14 mouse cellular contexts compared by ENCODE assay signal in genomic region chr17:28033046-28033580, GRCm38 (mm10). TPM values are rescaled to one million over a fixed set of nuclear protein-coding genes. Genes with fewer than 3 reads are reported as not detected.
DNase-seq lines count a peak whose midpoint lies in the region; ATAC-seq lines count a peak whose summit lies in the region.
"Had no signal": no experiment of that assay in that cellular context is flagged by ENCODE, and none has a peak within 500 bp of the region (broad histone marks: within the 10 kb centered on the region; RNA-seq: fewer than 3 reads in every experiment).

No protein-coding gene starts in this region.

- no peaks in the 10 kb centered on the region for H3K9me3 ChIP-seq in lung, embryonic 16.5 days (ENCODE audit: control insufficient read depth, low read length)
- no peaks in the 10 kb centered on the region for H3K9me3 ChIP-seq in forebrain, embryonic 11.5 days (ENCODE audit: control insufficient read depth, low read length)
- H3K9me3 ChIP-seq in hindbrain, embryonic 14.5 days (ENCODE audit: control insufficient read depth, low read length) = no peaks in the 10 kb centered on the region
- no peaks in the 10 kb centered on the region for H3K9me3 ChIP-seq in neural tube, embryonic 15.5 days (replicated peaks)
- H3K9me3 ChIP-seq: embryonic facial prominence, embryonic 15.5 days; heart, embryonic 15.5 days had no signal

- H3K27me3 ChIP-seq in lung, embryonic 16.5 days (ENCODE audit: control insufficient read depth, insufficient read depth, low read depth, low read length) = no peaks in the 10 kb centered on the region
- H3K27me3 ChIP-seq in forebrain, embryonic 11.5 days (ENCODE audit: control insufficient read depth, insufficient read depth, low read length) = no peaks in the 10 kb centered on the region
- H3K27me3 ChIP-seq in hindbrain, embryonic 14.5 days (ENCODE audit: control insufficient read depth, insufficient read depth, low read length) = no peaks in the 10 kb centered on the region
- no peaks in the 10 kb centered on the region for H3K27me3 ChIP-seq in neural tube, embryonic 15.5 days (replicated peaks)
- H3K27me3 ChIP-seq: embryonic facial prominence, embryonic 15.5 days; heart, embryonic 15.5 days had no signal

- ATAC-seq in lung, embryonic 16.5 days (ENCODE audit: low read depth) = peak; percentile 10; the same call in 1 of the 2 replicates
- ATAC-seq in forebrain, embryonic 11.5 days (replicated peaks; ENCODE audit: low FRiP score) = no peak
- no peak for ATAC-seq in hindbrain, embryonic 14.5 days (ENCODE audit: low FRiP score)
- ATAC-seq in neural tube, embryonic 15.5 days (ENCODE audit: low FRiP score) = no peak
- ATAC-seq in monocyte, adult 5-6 weeks (replicated peaks; ENCODE audit: insufficient number of reproducible peaks, low FRiP score, low TSS enrichment, poor library complexity, severe bottlenecking) = no peak
- ATAC-seq: intestine, embryonic 16.5 days had no signal

- no peak for DNase-seq in lung, postnatal 10 days
- no peak for DNase-seq in forebrain, embryonic 11.5 days (ENCODE audit: low spot score)
- DNase-seq in hindbrain, embryonic 14.5 days (ENCODE audit: low spot score) = no peak
- DNase-seq in right cerebral cortex, postnatal 10 days (ENCODE audit: low spot score in 2 of 2) = no peak
- DNase-seq: adrenal gland, postnatal 10 days; lung, postnatal 36 days; thymus, postnatal 36 days had no signal

- 27% methylated on average over 3 of the region's 3 CpGs for WGBS in lung, embryonic 16.5 days
- 6% methylated on average over 3 of the region's 3 CpGs for WGBS in forebrain, embryonic 11.5 days
- WGBS in hindbrain, embryonic 14.5 days = 17% methylated on average over 3 of the region's 3 CpGs
- 19% methylated on average over 3 of the region's 3 CpGs for WGBS in neural tube, embryonic 15.5 days

- H3K4me1 ChIP-seq in lung, embryonic 16.5 days (replicated peaks; ENCODE audit: control insufficient read depth, insufficient read depth, low read length) = peaks cover 72% of the 10 kb centered on the region
- peaks cover 21% of the 10 kb centered on the region for H3K4me1 ChIP-seq in forebrain, embryonic 11.5 days (replicated peaks; ENCODE audit: control insufficient read depth, insufficient read depth, low read length)
- peaks cover 35% of the 10 kb centered on the region for H3K4me1 ChIP-seq in hindbrain, embryonic 14.5 days (replicated peaks; ENCODE audit: control insufficient read depth, insufficient read depth, low read length)
- H3K4me1 ChIP-seq in neural tube, embryonic 15.5 days = peaks cover 50% of the 10 kb centered on the region

- no peak overlapping the region for H3K4me3 ChIP-seq in lung, embryonic 16.5 days (ENCODE audit: low read length)
- no peak overlapping the region for H3K4me3 ChIP-seq in forebrain, embryonic 11.5 days (ENCODE audit: low read depth, low read length)
- H3K4me3 ChIP-seq in hindbrain, embryonic 14.5 days (replicated peaks; ENCODE audit: low read length) = no peak overlapping the region
- H3K4me3 ChIP-seq in neural tube, embryonic 15.5 days (replicated peaks) = no peak overlapping the region
- H3K4me3 ChIP-seq: embryonic facial prominence, embryonic 15.5 days; heart, embryonic 15.5 days had no signal

- H3K4me2 ChIP-seq in lung, embryonic 16.5 days (ENCODE audit: low read depth, low read length) = no peak overlapping the region
- H3K4me2 ChIP-seq in forebrain, embryonic 11.5 days (ENCODE audit: low read depth, low read length, severe bottlenecking) = no peak overlapping the region
- H3K4me2 ChIP-seq in hindbrain, embryonic 14.5 days (replicated peaks) = no peak overlapping the region
- no peak overlapping the region for H3K4me2 ChIP-seq in neural tube, embryonic 15.5 days
- H3K4me2 ChIP-seq: embryonic facial prominence, embryonic 15.5 days; heart, embryonic 15.5 days had no signal

- no peak overlapping the region; the same call in 1 of the 2 replicates for H3K27ac ChIP-seq in lung, embryonic 16.5 days (ENCODE audit: low read length)
- peak overlapping the region; percentile 52 for H3K27ac ChIP-seq in forebrain, embryonic 11.5 days (ENCODE audit: low read depth, low read length)
- peak overlapping the region; percentile 71 for H3K27ac ChIP-seq in hindbrain, embryonic 14.5 days
- H3K27ac ChIP-seq in neural tube, embryonic 15.5 days (replicated peaks) = peak overlapping the region; percentile 6; the same call in 1 of the 2 replicates
- H3K27ac ChIP-seq: embryonic facial prominence, embryonic 15.5 days; heart, embryonic 15.5 days had no signal

- H3K36me3 ChIP-seq in lung, embryonic 16.5 days (ENCODE audit: control insufficient read depth, insufficient read depth, low read length) = no peaks in the 10 kb centered on the region
- no peaks in the 10 kb centered on the region for H3K36me3 ChIP-seq in forebrain, embryonic 11.5 days (ENCODE audit: control insufficient read depth, insufficient read depth, low read length)
- H3K36me3 ChIP-seq in hindbrain, embryonic 14.5 days (replicated peaks; ENCODE audit: control insufficient read depth, insufficient read depth) = no peaks in the 10 kb centered on the region
- no peaks in the 10 kb centered on the region for H3K36me3 ChIP-seq in neural tube, embryonic 15.5 days
- H3K36me3 ChIP-seq: embryonic facial prominence, embryonic 15.5 days; heart, embryonic 15.5 days had no signal

- H3K9ac ChIP-seq in lung, embryonic 16.5 days (ENCODE audit: low read length) = no peak overlapping the region
- H3K9ac ChIP-seq in forebrain, embryonic 11.5 days (ENCODE audit: low read length) = peak overlapping the region; percentile 2; the same call in 1 of the 2 replicates
- peak overlapping the region; percentile 31; the same call in 1 of the 2 replicates for H3K9ac ChIP-seq in hindbrain, embryonic 14.5 days
- no peak overlapping the region for H3K9ac ChIP-seq in neural tube, embryonic 15.5 days (replicated peaks)
- H3K9ac ChIP-seq: embryonic facial prominence, embryonic 15.5 days; heart, embryonic 15.5 days had no signal

RNA-seq across cellular contexts. Expression of gene Tcp11, which starts 47.3 kb away (rescaled TPM):
- 5.2 and 5.5 TPM in 2 replicates for polyA plus RNA-seq in lung, embryonic 16.5 days (2015; fragmentation: Nextera tagmentation; extraction: Ambion mirVana)
- 0.39 and 1.0 TPM in 2 replicates for polyA plus RNA-seq in forebrain, embryonic 11.5 days (2014; fragmentation: Nextera tagmentation; extraction: Ambion mirVana)
- polyA plus RNA-seq in hindbrain, embryonic 14.5 days (2014; fragmentation: Nextera tagmentation; extraction: Ambion mirVana) = 0.94 and 1.6 TPM in 2 replicates
- polyA plus RNA-seq in neural tube, embryonic 15.5 days (2015; fragmentation: Nextera tagmentation; extraction: Ambion mirVana) = 1.4 and 1.8 TPM in 2 replicates
- total RNA-seq in monocyte, adult 5-6 weeks (2017) = 1.6 to 2.7 TPM (median 2.3 TPM) in 3 replicates
- total RNA-seq: gastrocnemius, adult 18-20 months had no signal

Comparison
In these comparisons a context has a peak if more than half of its experiments do, and no peak if none do; other contexts are left out.
1. H3K9ac ChIP-seq: peak in forebrain, embryonic 11.5 days (single experiment) and hindbrain, embryonic 14.5 days (single experiment); none in lung, embryonic 16.5 days (single experiment) and neural tube, embryonic 15.5 days (single experiment).